ENCODE assay signal across 8 mouse cellular contexts in genomic region chr7:19871943-19872601, GRCm38 (mm10). TPM values are rescaled to one million over a fixed set of nuclear protein-coding genes. Genes with fewer than 3 reads are reported as not detected.
DNase-seq lines count a peak whose midpoint lies in the region; ATAC-seq and TF ChIP-seq lines count a peak whose summit lies in the region.

No protein-coding gene starts in this region.

- H3K27me3 ChIP-seq in midbrain, postnatal 0 days (ENCODE audit: insufficient read depth, low read length) = no peaks in the 10 kb centered on the region
- no peaks in the 10 kb centered on the region for H3K27me3 ChIP-seq in midbrain, embryonic 13.5 days
- H3K27me3 ChIP-seq in limb, embryonic 11.5 days (ENCODE audit: control insufficient read depth, insufficient read depth, low read length) = no peaks in the 10 kb centered on the region
- no peaks in the 10 kb centered on the region for H3K27me3 ChIP-seq in thymus, adult 2 months (ENCODE audit: control insufficient read depth, insufficient read depth, low read length)
- H3K27me3 ChIP-seq in hindbrain, embryonic 13.5 days = no peaks in the 10 kb centered on the region

- H3K9ac ChIP-seq in midbrain, postnatal 0 days (replicated peaks; ENCODE audit: low read length, poor library complexity, severe bottlenecking) = no peak overlapping the region
- H3K9ac ChIP-seq in midbrain, embryonic 13.5 days (replicated peaks) = no peak overlapping the region
- no peak overlapping the region for H3K9ac ChIP-seq in limb, embryonic 11.5 days (ENCODE audit: low read length)
- H3K9ac ChIP-seq in hindbrain, embryonic 13.5 days = no peak overlapping the region

- no peaks in the 10 kb centered on the region for H3K36me3 ChIP-seq in midbrain, postnatal 0 days (ENCODE audit: insufficient read depth, low read length)
- H3K36me3 ChIP-seq in midbrain, embryonic 13.5 days = no peaks in the 10 kb centered on the region
- no peaks in the 10 kb centered on the region for H3K36me3 ChIP-seq in limb, embryonic 11.5 days (ENCODE audit: control insufficient read depth, insufficient read depth, low read length)
- H3K36me3 ChIP-seq in thymus, adult 2 months (ENCODE audit: control insufficient read depth, insufficient read depth, low read length) = no peaks in the 10 kb centered on the region
- H3K36me3 ChIP-seq in hindbrain, embryonic 13.5 days = no peaks in the 10 kb centered on the region

- 55% methylated on average over 5 of the region's 5 CpGs for WGBS in midbrain, postnatal 0 days
- WGBS in midbrain, embryonic 13.5 days = 48% methylated on average over 5 of the region's 5 CpGs
- WGBS in limb, embryonic 11.5 days = 55% methylated on average over 5 of the region's 5 CpGs
- WGBS in thymus, adult 2 months = 14% methylated on average over 5 of the region's 5 CpGs
- WGBS in hindbrain, embryonic 13.5 days = 51% methylated on average over 5 of the region's 5 CpGs

- no peak for TF ChIP-seq POLR2A in brain, embryonic 14.5 days (IDR thresholded peaks at IDR 0.05; ENCODE audit: borderline replicate concordance, extremely low read depth, insufficient read depth, insufficient read length, poor library complexity, severe bottlenecking)
- TF ChIP-seq POLR2A in thymus, adult 2 months (IDR thresholded peaks at IDR 0.05; ENCODE audit: control insufficient read depth, extremely low read depth, insufficient read depth, low read length, poor library complexity) = no peak

- DNase-seq in midbrain, postnatal 0 days (ENCODE audit: low spot score) = peak; percentile 5
- DNase-seq in brain, embryonic 14.5 days (ENCODE audit: low read depth) = peak; percentile 24
- peak; percentile 46 for DNase-seq in limb, embryonic 11.5 days (ENCODE audit: low spot score)
- peak; percentile 72 for DNase-seq in thymus, adult 2 months
- no peak for DNase-seq in left cerebral cortex, postnatal 4 days
- no peak for DNase-seq in gastrocnemius, postnatal 14 days

- no peak for ATAC-seq in midbrain, postnatal 0 days (ENCODE audit: low FRiP score)
- ATAC-seq in midbrain, embryonic 13.5 days = no peak
- ATAC-seq in limb, embryonic 11.5 days (ENCODE audit: insufficient number of reproducible peaks, low FRiP score, low TSS enrichment, low read depth) = no peak
- no peak for ATAC-seq in hindbrain, embryonic 13.5 days (ENCODE audit: low FRiP score)

- no peaks in the 10 kb centered on the region for H3K4me1 ChIP-seq in midbrain, postnatal 0 days (ENCODE audit: insufficient read depth, low read length)
- no peaks in the 10 kb centered on the region for H3K4me1 ChIP-seq in midbrain, embryonic 13.5 days (replicated peaks)
- H3K4me1 ChIP-seq in limb, embryonic 11.5 days (ENCODE audit: control insufficient read depth, insufficient read depth, low read length) = no peaks in the 10 kb centered on the region
- peaks cover 25% of the 10 kb centered on the region for H3K4me1 ChIP-seq in thymus, adult 2 months (replicated peaks; ENCODE audit: control insufficient read depth, insufficient read depth, low read length)
- no peaks in the 10 kb centered on the region for H3K4me1 ChIP-seq in hindbrain, embryonic 13.5 days (replicated peaks)

- no peak overlapping the region for H3K27ac ChIP-seq in midbrain, postnatal 0 days (ENCODE audit: low read depth, low read length)
- no peak overlapping the region for H3K27ac ChIP-seq in midbrain, embryonic 13.5 days
- no peak overlapping the region for H3K27ac ChIP-seq in limb, embryonic 11.5 days (replicated peaks; ENCODE audit: low read depth, low read length)
- no peak overlapping the region for H3K27ac ChIP-seq in thymus, adult 2 months (ENCODE audit: control insufficient read depth, insufficient read depth, low read length)
- H3K27ac ChIP-seq in hindbrain, embryonic 13.5 days = no peak overlapping the region

- H3K9me3 ChIP-seq in midbrain, postnatal 0 days (ENCODE audit: low read length) = no peaks in the 10 kb centered on the region
- no peaks in the 10 kb centered on the region for H3K9me3 ChIP-seq in midbrain, embryonic 13.5 days
- no peaks in the 10 kb centered on the region for H3K9me3 ChIP-seq in limb, embryonic 11.5 days (ENCODE audit: control insufficient read depth, low read length)
- H3K9me3 ChIP-seq in hindbrain, embryonic 13.5 days = no peaks in the 10 kb centered on the region

- intact Hi-C loops in left cerebral cortex, postnatal 4 days (cut with DNase I) = no loop called here
- intact Hi-C loops in gastrocnemius, postnatal 14 days (cut with DNase I; ENCODE audit: low total_unique reads) = no loop called here

- H3K4me3 ChIP-seq in midbrain, postnatal 0 days (ENCODE audit: low read depth, low read length) = no peak overlapping the region
- H3K4me3 ChIP-seq in midbrain, embryonic 13.5 days (replicated peaks) = no peak overlapping the region
- H3K4me3 ChIP-seq in limb, embryonic 11.5 days (ENCODE audit: low read depth, low read length) = no peak overlapping the region
- no peak overlapping the region for H3K4me3 ChIP-seq in thymus, adult 2 months (ENCODE audit: control insufficient read depth, insufficient read depth, low read length)
- no peak overlapping the region for H3K4me3 ChIP-seq in hindbrain, embryonic 13.5 days

- H3K4me2 ChIP-seq in midbrain, postnatal 0 days (ENCODE audit: low read depth, low read length, poor library complexity, severe bottlenecking) = no peak overlapping the region
- H3K4me2 ChIP-seq in midbrain, embryonic 13.5 days (replicated peaks) = no peak overlapping the region
- H3K4me2 ChIP-seq in limb, embryonic 11.5 days (ENCODE audit: low read depth, severe bottlenecking) = no peak overlapping the region
- no peak overlapping the region for H3K4me2 ChIP-seq in hindbrain, embryonic 13.5 days

- TF ChIP-seq CTCF in midbrain, postnatal 0 days (IDR thresholded peaks at IDR 0.05) = peak; percentile 59
- peak; percentile 55; the same call in 1 of the 2 replicates for TF ChIP-seq CTCF in brain, embryonic 14.5 days (IDR thresholded peaks at IDR 0.05; ENCODE audit: borderline replicate concordance, extremely low read depth, insufficient read depth, insufficient read length)
- peak; percentile 27; the same call in 1 of the 2 replicates for TF ChIP-seq CTCF in thymus, adult 2 months (IDR thresholded peaks at IDR 0.05; ENCODE audit: borderline replicate concordance, control insufficient read depth, extremely low read depth, insufficient read depth, low read length, poor library complexity)

RNA-seq across cellular contexts. Expression of gene Ceacam16, which starts 11.0 kb away (rescaled TPM):
- total RNA-seq in midbrain, postnatal 0 days (2014; rRNA removed) = not detected in 2 replicates
- 0.90 and 1.5 TPM in 2 replicates for polyA plus RNA-seq in midbrain, postnatal 0 days (2015; fragmentation: Nextera tagmentation; extraction: Ambion mirVana)
- 0.54 and 0.62 TPM in 2 replicates for polyA plus RNA-seq in midbrain, embryonic 13.5 days (2015; fragmentation: Nextera tagmentation; extraction: Ambion mirVana)
- polyA plus RNA-seq in brain, embryonic 14.5 days (2012; rRNA removed) = not detected in 2 replicates
- polyA plus RNA-seq in limb, embryonic 11.5 days (2014; fragmentation: Nextera tagmentation; extraction: Ambion mirVana) = not detected in 2 replicates
- 3.3 and 3.9 TPM in 2 replicates for polyA plus RNA-seq in thymus, adult 2 months (2012; rRNA removed)
- total RNA-seq in left cerebral cortex, postnatal 4 days (2021) = not detected
- 0.48 and 0.58 TPM in 2 replicates for polyA plus RNA-seq in hindbrain, embryonic 13.5 days (2015; fragmentation: Nextera tagmentation; extraction: Ambion mirVana)
- total RNA-seq in gastrocnemius, postnatal 14 days (2021) = under 1 TPM in 1 of 2 experiments, not detected in 1; 0.12 TPM

RNA-seq across cellular contexts. Expression of gene Ceacam19, which starts 15.7 kb away (rescaled TPM):
- total RNA-seq in midbrain, postnatal 0 days (2014; rRNA removed) = 0.38 TPM in 1 of 2 replicates, not detected in the other
- not detected in 2 replicates for polyA plus RNA-seq in midbrain, postnatal 0 days (2015; fragmentation: Nextera tagmentation; extraction: Ambion mirVana)
- not detected in 2 replicates for polyA plus RNA-seq in midbrain, embryonic 13.5 days (2015; fragmentation: Nextera tagmentation; extraction: Ambion mirVana)
- 0.03 and 0.15 TPM in 2 replicates for polyA plus RNA-seq in brain, embryonic 14.5 days (2012; rRNA removed)
- not detected in 2 replicates for polyA plus RNA-seq in limb, embryonic 11.5 days (2014; fragmentation: Nextera tagmentation; extraction: Ambion mirVana)
- 0.30 and 0.36 TPM in 2 replicates for polyA plus RNA-seq in thymus, adult 2 months (2012; rRNA removed)
- not detected for total RNA-seq in left cerebral cortex, postnatal 4 days (2021)
- not detected in 2 replicates for polyA plus RNA-seq in hindbrain, embryonic 13.5 days (2015; fragmentation: Nextera tagmentation; extraction: Ambion mirVana)
- total RNA-seq in gastrocnemius, postnatal 14 days (2021) = not detected

RNA-seq across cellular contexts. Expression of gene Gm19345, which starts 20.3 kb away (rescaled TPM):
- total RNA-seq in midbrain, postnatal 0 days (2014; rRNA removed) = 31.6 and 44.4 TPM in 2 replicates
- polyA plus RNA-seq in midbrain, postnatal 0 days (2015; fragmentation: Nextera tagmentation; extraction: Ambion mirVana) = 21.6 and 25.8 TPM in 2 replicates
- polyA plus RNA-seq in midbrain, embryonic 13.5 days (2015; fragmentation: Nextera tagmentation; extraction: Ambion mirVana) = 5.7 and 6.6 TPM in 2 replicates
- 17.1 and 18.8 TPM in 2 replicates for polyA plus RNA-seq in brain, embryonic 14.5 days (2012; rRNA removed)
- polyA plus RNA-seq in limb, embryonic 11.5 days (2014; fragmentation: Nextera tagmentation; extraction: Ambion mirVana) = not detected in 2 replicates
- 0.36 and 0.57 TPM in 2 replicates for polyA plus RNA-seq in thymus, adult 2 months (2012; rRNA removed)
- total RNA-seq in left cerebral cortex, postnatal 4 days (2021) = 10 to 100 TPM; 14.8 to 15.9 TPM
- 7.6 and 9.3 TPM in 2 replicates for polyA plus RNA-seq in hindbrain, embryonic 13.5 days (2015; fragmentation: Nextera tagmentation; extraction: Ambion mirVana)
- not detected for total RNA-seq in gastrocnemius, postnatal 14 days (2021)

RNA-seq across cellular contexts. Expression of gene Pvr, which starts 48.9 kb away (rescaled TPM):
- total RNA-seq in midbrain, postnatal 0 days (2014; rRNA removed) = 11.0 and 14.7 TPM in 2 replicates
- polyA plus RNA-seq in midbrain, postnatal 0 days (2015; fragmentation: Nextera tagmentation; extraction: Ambion mirVana) = 7.1 and 7.7 TPM in 2 replicates
- 5.3 and 6.2 TPM in 2 replicates for polyA plus RNA-seq in midbrain, embryonic 13.5 days (2015; fragmentation: Nextera tagmentation; extraction: Ambion mirVana)
- 8.1 and 11.9 TPM in 2 replicates for polyA plus RNA-seq in brain, embryonic 14.5 days (2012; rRNA removed)
- polyA plus RNA-seq in limb, embryonic 11.5 days (2014; fragmentation: Nextera tagmentation; extraction: Ambion mirVana) = 3.9 and 4.7 TPM in 2 replicates
- polyA plus RNA-seq in thymus, adult 2 months (2012; rRNA removed) = 74.9 and 82.4 TPM in 2 replicates
- 10 to 100 TPM; 14.6 to 18.8 TPM for total RNA-seq in left cerebral cortex, postnatal 4 days (2021)
- polyA plus RNA-seq in hindbrain, embryonic 13.5 days (2015; fragmentation: Nextera tagmentation; extraction: Ambion mirVana) = 7.8 and 9.4 TPM in 2 replicates
- 1 to 10 TPM; 8.0 to 9.4 TPM for total RNA-seq in gastrocnemius, postnatal 14 days (2021)

RNA-seq across cellular contexts. Expression of gene Bcl3, which starts 49.5 kb away (rescaled TPM):
- 0.55 and 0.66 TPM in 2 replicates for total RNA-seq in midbrain, postnatal 0 days (2014; rRNA removed)
- polyA plus RNA-seq in midbrain, postnatal 0 days (2015; fragmentation: Nextera tagmentation; extraction: Ambion mirVana) = 0.93 and 1.3 TPM in 2 replicates
- 0.27 and 0.88 TPM in 2 replicates for polyA plus RNA-seq in midbrain, embryonic 13.5 days (2015; fragmentation: Nextera tagmentation; extraction: Ambion mirVana)
- 0.47 and 0.92 TPM in 2 replicates for polyA plus RNA-seq in brain, embryonic 14.5 days (2012; rRNA removed)
- 0.71 and 1.2 TPM in 2 replicates for polyA plus RNA-seq in limb, embryonic 11.5 days (2014; fragmentation: Nextera tagmentation; extraction: Ambion mirVana)
- polyA plus RNA-seq in thymus, adult 2 months (2012; rRNA removed) = 54.4 and 67.2 TPM in 2 replicates
- 1 to 10 TPM in 1 of 2 experiments, under 1 TPM in 1; 0.76 to 1.3 TPM for total RNA-seq in left cerebral cortex, postnatal 4 days (2021)
- 0.60 and 1.5 TPM in 2 replicates for polyA plus RNA-seq in hindbrain, embryonic 13.5 days (2015; fragmentation: Nextera tagmentation; extraction: Ambion mirVana)
- 1 to 10 TPM; 3.2 to 4.1 TPM for total RNA-seq in gastrocnemius, postnatal 14 days (2021)

Comparison
In these comparisons a context has a peak if more than half of its experiments do, and no peak if none do; other contexts are left out.
1. DNase-seq: peak in midbrain, postnatal 0 days (single experiment), brain, embryonic 14.5 days (single experiment), limb, embryonic 11.5 days (single experiment) and thymus, adult 2 months (single experiment); none in left cerebral cortex, postnatal 4 days (single experiment) and gastrocnemius, postnatal 14 days (single experiment).
2. Peak in every context shown above with its lines, with median percentiles within 50 percentile points of each other: CTCF ChIP-seq.